Mouse (Mus musculus): ENCODE data around the gene Mapk3.

Gene Mapk3

GRCm38 (mm10) chr7:126802134-126802889 lies 42.9 kb downstream of the Mapk3 start:
- no peak for DNase-seq (ENCODE audit: low read depth, low spot score)

GRCm38 (mm10) chr7:126803181-126803580 lies 43.8 kb downstream of the Mapk3 start:
- DNase-seq (ENCODE audit: low read depth, low spot score) = no peak

GRCm38 (mm10) chr7:126803751-126804150 lies 44.4 kb downstream of the Mapk3 start:
- no peak for DNase-seq (ENCODE audit: low read depth, low spot score)

GRCm38 (mm10) chr7:126806956-126807355 lies 47.6 kb downstream of the Mapk3 start:
- DNase-seq (ENCODE audit: low read depth, low spot score) = peak; percentile 68

- DNase-seq (ENCODE audit: low read depth, low spot score) = peak; percentile 75
Measured at GRCm38 (mm10) chr7:126807405-126807804, 48.0 kb downstream of the Mapk3 start.

- DNase-seq (ENCODE audit: low read depth, low spot score) = peak; percentile 77
Measured at GRCm38 (mm10) chr7:126808703-126809455, 49.5 kb downstream of the Mapk3 start.

- no peak for DNase-seq (ENCODE audit: low read depth, low spot score)
Measured at GRCm38 (mm10) chr7:126809723-126810369, 50.4 kb downstream of the Mapk3 start.

Data from 3T3-L1 (cell line).